Mouse (Mus musculus): ENCODE results near the gene Kcnh8.

- TF ChIP-seq POLR2A (IDR thresholded peaks at IDR 0.05; ENCODE audit: insufficient read depth, low read depth, low read length), result no peak
- TF ChIP-seq CTCF (IDR thresholded peaks at IDR 0.05), result no peak
These were observed 119.7 kb downstream of the Kcnh8 start for GRCm38 (mm10) chr17:52722214-52722613.
